Mouse (Mus musculus) limb, embryonic 12.5 days (tissue): ENCODE results near the gene Asgr1. TPM values are rescaled to one million over a fixed set of nuclear protein-coding genes. Genes with fewer than 3 reads are reported as not detected.

Experiments used
- ATAC-seq: fragments of 200-750 bp; cut with Nextera tagmentation; 2 replicates; pipeline ENCODE4 v1.8.0; 2017; ENCODE audit warnings: low read depth, moderate TSS enrichment; ENCODE audit not compliant: insufficient number of reproducible peaks, insufficient read depth, low FRiP score, low TSS enrichment
- H3K27ac ChIP-seq: fragments of 300-500 bp; sonication (generic); 2 replicates; pipeline ENCODE4 v1.5.1; 2016; ENCODE audit warnings: mild to moderate bottlenecking, moderate library complexity
- H3K27me3 ChIP-seq: fragments of 300-500 bp; sonication (generic); 2 replicates; pipeline ENCODE4 v1.6.1; 2016; ENCODE audit warnings: mild to moderate bottlenecking, moderate library complexity
- H3K36me3 ChIP-seq: fragments of 300-500 bp; sonication (generic); 2 replicates; pipeline ENCODE4 v1.6.1; 2016; ENCODE audit warnings: mild to moderate bottlenecking, moderate library complexity
- H3K4me1 ChIP-seq: fragments of 300-500 bp; sonication (generic); replicated peaks from 2 replicates; pipeline ENCODE4 v1.6.1; 2016
- H3K4me2 ChIP-seq: fragments of 300-500 bp; sonication (generic); 2 replicates; pipeline ENCODE4 v1.6.1; 2016; ENCODE audit warnings: mild to moderate bottlenecking, moderate library complexity
- H3K4me3 ChIP-seq: fragments of 300-500 bp; sonication (generic); replicated peaks from 2 replicates; pipeline ENCODE4 v1.5.1; 2016; ENCODE audit warnings: mild to moderate bottlenecking
- H3K9ac ChIP-seq: fragments of 300-500 bp; sonication (generic); replicated peaks from 2 replicates; pipeline ENCODE4 v1.6.1; 2016; ENCODE audit warnings: mild to moderate bottlenecking, moderate library complexity
- H3K9me3 ChIP-seq: fragments of 300-500 bp; sonication (generic); 2 replicates; pipeline ENCODE4 v1.6.1; 2016; ENCODE audit warnings: mild to moderate bottlenecking, moderate library complexity
- WGBS: fragments of 180-500 bp; shearing (Covaris S2); methylation state at CpG from one replicate; pipeline ENCODE4 v1.1.7; 2016; 5-methylcytosine and 5-hydroxymethylcytosine counted together
- polyA plus RNA-seq: library from polyadenylated mRNA; unstranded; fragments of >200 nt; fragmentation: Nextera tagmentation; extraction: Ambion mirVana; gene quantifications from 2 replicates; pipeline ENCODE4 v1.2.1, GENCODE M21; 2016

Asgr1 gene
- polyA plus RNA-seq, 1 experiment from 2014 or later: 2.3 TPM

DNA sequence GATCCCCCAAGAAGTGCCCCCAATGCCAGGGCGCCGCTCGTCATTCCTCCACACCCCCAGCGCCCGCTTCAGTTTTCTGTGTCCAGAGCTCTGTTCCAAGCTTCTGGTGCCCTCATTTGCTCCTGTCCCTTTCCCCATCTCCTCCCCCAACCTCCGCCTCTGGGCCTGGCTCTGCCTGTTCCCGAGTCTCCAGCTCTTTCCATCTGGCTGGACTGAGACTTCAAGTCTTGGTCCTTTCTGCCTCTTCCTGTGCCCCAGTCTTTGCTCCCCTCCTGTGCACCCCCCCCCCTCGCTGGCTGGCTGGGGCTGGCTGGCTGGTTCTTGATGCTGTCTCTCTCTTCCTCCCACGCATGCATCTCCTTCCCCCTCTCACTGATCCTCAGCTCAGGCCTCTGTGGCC lies 26.5 kb upstream of the Asgr1 start:
- Histone ChIP-seq H3K9me3 (no peaks in the 10 kb centered on the region), H3K36me3 (peaks cover 23% of the 10 kb centered on the region), H3K9ac (no peak overlapping the region), H3K4me1 (peaks cover 65% of the 10 kb centered on the region), H3K27ac (peak overlapping the region; percentile 64), H3K4me2 (peak overlapping the region; percentile 52), H3K4me3 (no peak overlapping the region), H3K27me3 (no peaks in the 10 kb centered on the region)
- ATAC-seq: no peak
- WGBS: 36% methylated on average over 9 of the region's 9 CpGs

DNA sequence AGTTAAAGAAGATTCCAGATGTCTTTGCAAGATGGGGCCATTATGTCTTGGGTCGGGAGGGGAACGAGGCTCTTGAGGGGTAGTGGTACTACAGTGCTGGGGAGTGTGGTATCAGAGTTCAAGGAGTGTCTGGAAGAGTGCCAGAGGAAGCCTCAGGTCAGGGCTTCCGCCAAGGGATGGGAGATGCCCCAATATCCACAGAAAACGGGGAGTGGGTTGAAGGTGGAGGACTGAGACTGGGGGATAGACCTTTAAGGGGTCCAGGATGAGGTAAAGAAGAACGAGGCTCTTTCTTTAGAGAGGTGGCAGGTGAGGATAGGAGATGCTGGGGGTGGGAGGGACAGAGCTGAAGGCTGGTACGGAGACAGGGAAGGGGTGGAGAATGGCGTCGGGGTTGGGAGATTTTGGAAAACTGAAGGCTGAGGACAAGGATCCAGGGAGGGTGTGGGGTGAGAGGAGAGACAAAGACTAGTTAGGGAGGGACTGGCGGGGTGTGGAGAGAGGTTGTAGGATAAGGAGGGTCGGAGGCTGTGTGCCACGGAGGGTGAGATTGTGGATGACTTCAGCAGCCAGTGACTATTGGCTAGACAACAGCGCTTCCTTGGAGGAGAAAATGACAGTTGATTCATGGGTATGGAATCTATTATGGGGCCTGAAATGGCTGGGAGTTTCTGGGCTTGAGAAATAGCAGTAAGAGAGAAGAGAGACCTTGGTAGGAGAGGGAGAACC lies 25.3 kb upstream of the Asgr1 start:
- Histone ChIP-seq H3K4me3 (peak overlapping the region; percentile 27), H3K27me3 (no peaks in the 10 kb centered on the region), H3K4me2 (peak overlapping the region; percentile 62), H3K27ac (peak overlapping the region; percentile 76), H3K4me1 (peaks cover 61% of the 10 kb centered on the region), H3K9me3 (no peaks in the 10 kb centered on the region), H3K36me3 (peaks cover 32% of the 10 kb centered on the region), H3K9ac (no peak overlapping the region; the same call in 1 of the 2 replicates)
- ATAC-seq: no peak
- 30% methylated on average over 12 of the region's 12 CpGs for WGBS

DNA sequence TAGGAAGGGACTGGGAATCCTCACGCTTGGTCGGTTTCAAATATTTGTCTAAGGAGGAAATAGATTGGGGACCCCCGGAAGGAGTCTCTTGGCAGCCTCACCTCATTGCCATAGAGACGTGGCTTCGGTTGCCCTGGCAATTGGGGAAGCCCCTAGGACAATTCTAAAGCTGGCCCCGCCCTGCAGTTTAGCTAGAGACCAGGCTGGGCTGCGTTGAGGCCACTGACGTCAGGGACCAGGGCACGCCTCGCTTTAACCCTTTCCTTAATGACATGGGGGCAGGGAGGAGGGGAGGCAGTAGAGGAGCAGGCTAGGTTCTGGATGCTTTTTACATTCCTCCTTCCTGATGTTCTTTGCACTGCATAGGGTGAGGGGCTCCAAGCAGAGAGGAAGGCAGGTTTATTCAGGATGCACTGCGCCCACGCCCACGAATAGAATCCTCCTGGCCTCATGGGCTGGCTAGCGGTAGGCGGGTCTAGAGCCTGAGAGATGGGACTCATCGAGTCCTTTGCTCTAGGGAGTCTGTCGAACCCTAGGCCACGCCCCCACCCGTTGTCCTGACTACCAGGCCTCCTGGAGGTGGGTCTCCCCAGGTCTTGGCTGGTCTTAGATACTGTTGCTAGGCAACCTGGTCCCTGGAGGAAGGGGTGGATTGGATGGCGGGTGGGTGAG lies 24.6 kb upstream of the Asgr1 start:
- Histone ChIP-seq H3K27me3 (no peaks in the 10 kb centered on the region), H3K4me1 (peaks cover 54% of the 10 kb centered on the region), H3K9ac (no peak overlapping the region), H3K36me3 (peaks cover 37% of the 10 kb centered on the region), H3K27ac (peak overlapping the region; percentile 76), H3K4me3 (peak overlapping the region; percentile 27), H3K9me3 (no peaks in the 10 kb centered on the region), H3K4me2 (peak overlapping the region; percentile 62)
- under 1% methylated on average over 20 of the region's 20 CpGs for WGBS
- ATAC-seq: peak; percentile 68

DNA sequence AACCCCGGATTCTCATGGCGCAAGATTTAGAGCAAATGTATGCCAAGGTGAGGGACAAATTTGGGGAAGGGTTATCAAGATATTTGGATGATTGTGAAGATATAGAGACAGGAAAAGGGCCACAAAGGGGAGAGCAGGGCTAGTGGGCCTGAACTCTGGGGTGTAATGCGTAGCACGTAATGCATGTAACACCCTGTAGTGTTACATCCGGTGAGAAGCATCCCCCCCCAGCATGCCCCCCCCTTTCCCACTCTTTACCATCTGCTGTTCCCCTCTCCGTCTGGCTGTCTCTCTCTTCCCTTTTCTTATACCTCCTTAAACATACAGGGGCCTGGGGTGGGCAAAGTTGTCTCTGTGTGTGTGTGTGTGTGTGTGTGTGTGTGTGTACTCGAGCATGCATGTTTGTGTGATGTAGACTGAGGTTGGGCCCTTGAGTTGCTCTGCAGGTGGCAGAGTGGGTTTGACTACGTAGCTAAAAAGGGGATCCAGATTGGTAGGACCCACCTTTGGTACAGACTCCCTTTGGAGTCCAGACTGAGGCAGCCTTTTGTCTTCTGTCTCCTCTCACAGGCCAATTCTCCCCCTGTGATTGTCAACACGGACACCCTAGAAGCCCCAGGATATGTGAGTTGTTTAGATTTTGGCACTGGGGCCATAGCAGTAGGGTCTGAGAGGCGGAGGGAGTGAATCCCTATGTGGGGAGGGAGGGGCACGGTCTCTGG lies 23.9 kb upstream of the Asgr1 start:
- Histone ChIP-seq H3K4me1 (peaks cover 50% of the 10 kb centered on the region), H3K27ac (peak overlapping the region; percentile 76), H3K27me3 (no peaks in the 10 kb centered on the region), H3K4me3 (peak overlapping the region; percentile 27), H3K4me2 (peak overlapping the region; percentile 62), H3K36me3 (peaks cover 42% of the 10 kb centered on the region), H3K9me3 (no peaks in the 10 kb centered on the region), H3K9ac (no peak overlapping the region)
- no peak for ATAC-seq
- WGBS: 44% methylated on average over 11 of the region's 11 CpGs

DNA sequence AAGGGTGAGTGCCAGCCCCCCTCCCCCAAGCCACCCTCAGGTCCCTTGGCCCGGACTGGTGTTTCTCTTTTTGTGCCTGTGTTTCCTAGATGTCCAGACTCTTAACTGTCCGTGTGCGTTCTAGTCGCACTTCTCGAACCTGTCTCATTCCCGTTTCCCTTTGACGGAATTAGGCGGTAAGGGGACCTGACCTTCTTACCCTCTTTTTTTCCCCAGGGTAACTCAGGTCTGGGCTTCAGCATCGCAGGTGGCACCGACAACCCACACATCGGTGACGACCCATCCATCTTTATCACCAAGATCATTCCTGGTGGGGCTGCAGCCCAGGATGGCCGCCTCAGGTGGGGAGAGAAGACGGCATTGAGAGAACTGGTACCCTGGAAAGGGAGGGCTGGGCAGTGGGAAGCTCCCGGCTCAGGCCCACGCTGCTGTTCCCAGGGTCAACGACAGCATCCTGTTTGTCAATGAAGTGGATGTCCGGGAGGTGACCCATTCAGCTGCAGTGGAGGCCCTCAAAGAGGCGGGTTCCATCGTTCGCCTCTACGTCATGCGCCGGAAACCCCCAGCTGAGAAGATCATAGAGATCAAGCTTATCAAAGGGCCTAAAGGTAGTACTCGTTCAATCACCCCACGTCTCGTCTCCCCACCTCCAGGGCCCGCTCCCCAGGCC lies 23.1 kb upstream of the Asgr1 start:
- no peaks in the 10 kb centered on the region for H3K9me3 ChIP-seq

DNA sequence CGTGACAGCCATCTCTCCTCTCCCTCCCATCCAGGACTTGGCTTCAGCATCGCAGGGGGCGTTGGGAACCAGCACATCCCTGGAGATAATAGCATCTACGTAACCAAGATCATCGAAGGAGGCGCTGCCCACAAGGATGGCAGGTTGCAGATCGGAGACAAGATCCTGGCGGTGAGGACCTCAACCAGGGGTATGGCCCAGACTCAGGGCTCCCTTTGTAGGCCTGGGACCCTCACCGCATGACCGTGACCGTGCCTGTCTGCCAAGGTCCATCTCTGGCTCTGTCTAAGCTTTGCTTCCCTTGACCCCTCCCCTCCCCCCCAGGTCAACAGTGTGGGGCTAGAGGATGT lies 22.6 kb upstream of the Asgr1 start:
- H3K4me3 ChIP-seq: no peak overlapping the region
- ATAC-seq: no peak
- no peak overlapping the region for H3K9ac ChIP-seq
- H3K4me1 ChIP-seq: peaks cover 41% of the 10 kb centered on the region
- H3K27me3 ChIP-seq: no peaks in the 10 kb centered on the region
- H3K27ac ChIP-seq: no peak overlapping the region
- no peaks in the 10 kb centered on the region for H3K9me3 ChIP-seq
- H3K36me3 ChIP-seq: peaks cover 52% of the 10 kb centered on the region
- no peak overlapping the region for H3K4me2 ChIP-seq
- 97% methylated on average over 11 of the region's 11 CpGs for WGBS

More for the DNA sequence above, 23.1 kb upstream of the Asgr1 start:
- peaks cover 47% of the 10 kb centered on the region for H3K36me3 ChIP-seq
- H3K4me3 ChIP-seq: no peak overlapping the region
- H3K9ac ChIP-seq: no peak overlapping the region
- H3K27me3 ChIP-seq: no peaks in the 10 kb centered on the region
- ATAC-seq: no peak
- 94% methylated on average over 28 of the region's 28 CpGs for WGBS
- peaks cover 46% of the 10 kb centered on the region for H3K4me1 ChIP-seq
- no peak overlapping the region for H3K27ac ChIP-seq
- H3K4me2 ChIP-seq: no peak overlapping the region

DNA sequence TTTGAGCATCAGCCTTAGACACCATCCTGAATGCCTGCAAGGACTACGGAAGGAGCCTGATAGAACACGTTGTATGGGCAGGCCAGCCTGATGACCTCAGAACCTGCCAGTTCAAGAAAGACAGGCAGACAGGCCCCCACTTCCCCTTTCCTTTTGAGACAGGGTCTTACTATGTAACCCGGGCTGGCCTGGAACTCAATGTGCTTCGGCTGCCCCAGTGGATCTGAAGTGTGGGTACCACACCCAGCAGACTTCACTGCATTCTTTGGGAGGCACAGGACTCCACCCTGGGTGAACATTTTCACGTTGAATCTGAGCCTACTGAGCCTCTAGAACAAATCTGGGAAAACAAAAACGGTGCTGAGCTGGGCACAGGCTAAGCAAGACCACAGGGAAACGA lies 15.7 kb upstream of the Asgr1 start:
- Histone ChIP-seq H3K4me1 (no peaks in the 10 kb centered on the region), H3K36me3 (peaks cover 89% of the 10 kb centered on the region), H3K4me2 (no peak overlapping the region), H3K27me3 (no peaks in the 10 kb centered on the region), H3K9me3 (no peaks in the 10 kb centered on the region), H3K27ac (no peak overlapping the region), H3K9ac (no peak overlapping the region), H3K4me3 (no peak overlapping the region)
- ATAC-seq: no peak
- WGBS: 82% methylated on average over 7 of the region's 7 CpGs

DNA sequence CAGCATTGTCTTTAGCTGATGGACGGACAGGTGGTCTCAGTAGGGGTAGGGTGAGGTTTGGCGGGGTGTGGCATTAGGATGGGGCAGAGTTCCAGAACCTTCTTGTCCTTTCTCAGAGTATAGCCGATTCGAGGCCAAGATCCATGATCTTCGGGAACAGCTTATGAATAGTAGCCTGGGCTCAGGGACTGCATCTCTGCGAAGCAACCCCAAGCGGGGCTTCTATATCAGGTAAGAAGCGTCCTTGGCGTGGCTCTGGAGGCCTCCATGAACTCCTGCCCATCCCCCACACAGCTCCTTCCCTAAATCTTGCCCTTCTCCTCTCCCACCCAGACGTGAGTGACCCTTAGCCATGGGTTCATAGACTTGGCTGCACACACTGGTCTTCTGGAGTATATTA lies 14.3 kb upstream of the Asgr1 start:
- peaks cover 91% of the 10 kb centered on the region for H3K36me3 ChIP-seq
- 94% methylated on average over 10 of the region's 10 CpGs for WGBS

DNA sequence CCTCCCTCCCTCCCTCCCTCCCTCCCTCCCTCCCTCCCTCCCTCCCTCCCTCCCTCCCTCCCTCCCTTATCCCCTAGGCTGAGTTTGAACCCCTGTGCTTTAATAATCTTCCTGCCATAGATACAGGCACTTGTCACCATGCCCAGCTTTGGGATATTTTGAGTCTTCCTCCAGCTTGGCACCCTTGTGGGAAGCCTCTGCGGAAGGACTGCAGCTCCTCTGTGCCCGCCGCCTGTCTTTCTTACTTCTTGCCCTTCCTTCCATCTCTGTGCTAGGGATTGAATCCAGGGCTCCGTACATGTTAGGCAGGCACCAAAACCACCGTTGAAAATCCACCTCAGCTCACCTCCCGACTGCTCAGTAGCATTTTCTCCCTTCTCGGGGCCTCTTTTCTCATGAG lies 13.7 kb upstream of the Asgr1 start:
- ATAC-seq: no peak
- H3K27me3 ChIP-seq: no peaks in the 10 kb centered on the region
- no peak overlapping the region for H3K4me3 ChIP-seq
- no peaks in the 10 kb centered on the region for H3K4me1 ChIP-seq
- no peak overlapping the region for H3K4me2 ChIP-seq
- no peaks in the 10 kb centered on the region for H3K9me3 ChIP-seq
- peaks cover 92% of the 10 kb centered on the region for H3K36me3 ChIP-seq
- WGBS: 94% methylated on average over 7 of the region's 7 CpGs
- H3K9ac ChIP-seq: no peak overlapping the region
- no peak overlapping the region for H3K27ac ChIP-seq

More for the DNA sequence above, 14.3 kb upstream of the Asgr1 start:
- Histone ChIP-seq H3K4me2 (no peak overlapping the region), H3K4me1 (no peaks in the 10 kb centered on the region), H3K4me3 (no peak overlapping the region), H3K27ac (no peak overlapping the region), H3K9ac (no peak overlapping the region), H3K27me3 (no peaks in the 10 kb centered on the region), H3K9me3 (no peaks in the 10 kb centered on the region)
- no peak for ATAC-seq

DNA sequence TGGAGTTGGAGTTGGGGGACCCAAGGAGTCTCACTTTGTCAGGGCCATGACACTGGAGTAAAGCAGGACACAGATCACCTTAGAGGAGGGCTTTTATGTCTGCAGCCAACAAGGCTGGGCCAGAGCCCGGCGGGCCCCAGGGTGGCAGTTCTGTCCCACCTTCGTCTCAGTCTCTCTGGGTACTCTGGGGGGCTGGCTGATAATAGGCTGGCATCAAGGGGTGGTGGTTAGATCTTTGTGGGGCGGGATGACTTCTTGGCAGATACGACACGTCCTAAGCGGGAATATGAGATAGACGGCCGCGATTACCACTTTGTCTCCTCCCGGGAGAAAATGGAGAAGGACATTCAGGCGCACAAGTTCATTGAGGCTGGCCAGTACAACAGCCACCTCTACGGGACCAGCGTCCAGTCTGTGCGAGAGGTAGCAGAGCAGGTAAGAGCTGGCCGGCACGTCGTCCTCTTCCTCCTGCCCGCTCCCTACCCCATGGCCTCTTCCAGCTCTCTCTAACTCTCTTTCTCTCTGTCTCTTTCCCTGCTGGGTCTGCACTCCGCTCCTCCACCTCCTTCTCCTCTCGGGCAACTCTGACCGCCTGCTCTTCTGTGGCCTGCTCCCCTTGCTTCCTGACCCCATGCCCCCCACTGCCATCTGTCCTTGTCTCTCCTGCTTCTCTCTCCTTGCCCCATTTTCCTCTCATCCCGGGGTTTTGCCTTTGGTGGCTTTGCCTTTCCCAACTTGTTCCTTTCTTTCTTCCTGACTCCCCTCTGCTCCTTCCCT lies 11.4 kb upstream of the Asgr1 start:
- Histone ChIP-seq H3K27me3 (no peaks in the 10 kb centered on the region), H3K9me3 (no peaks in the 10 kb centered on the region), H3K4me1 (no peaks in the 10 kb centered on the region), H3K27ac (no peak overlapping the region), H3K9ac (no peak overlapping the region), H3K4me3 (no peak overlapping the region), H3K36me3 (peaks cover 84% of the 10 kb centered on the region), H3K4me2 (no peak overlapping the region)
- no peak for ATAC-seq
- 86% methylated on average over 23 of the region's 23 CpGs for WGBS
